Mouse (Mus musculus) small intestine, adult 2 months (tissue): ENCODE measurements around the gene Rarg.

ENCODE experiments used
- CTCF ChIP-seq: fragments of 200-500 bp; IDR thresholded peaks from 2 replicates; pipeline ENCODE4 v1.5.1; 2012; ENCODE audit warnings: low read depth, mild to moderate bottlenecking, control low read depth, inconsistent platforms, low read length, moderate library complexity, mixed read lengths; ENCODE audit not compliant: insufficient replicate concordance, insufficient read length; ENCODE audit errors: extremely low read depth
- POLR2A ChIP-seq: fragments of 200-500 bp; IDR thresholded peaks from 2 replicates; pipeline ENCODE4 v1.6.1; 2012; ENCODE audit warnings: low read depth, mild to moderate bottlenecking, control low read depth, inconsistent platforms, low read length, moderate library complexity

- TF ChIP-seq CTCF = no peak
- no peak for TF ChIP-seq POLR2A
These were observed 64.4 kb downstream of the Rarg start for GRCm38 (mm10) chr15:102192820-102193386.
